Mouse (Mus musculus) forelimb bud, embryonic 11.5 days (tissue): Measurements from ENCODE around the gene Rps3.
A peak's percentile ranks its signal among the peaks of the same experiment; 100 is the strongest.
"Not testable (repeated sequence)": the region's sequence is repeated elsewhere in the genome, so short reads cannot be mapped to it uniquely, and the experiment has no call there.

Experiments used
- DNase-seq: peaks from one replicate; pipeline ENCODE4 v3.0.0-alpha.2; 2012; ENCODE audit warnings: low read depth, low spot score

The Rps3 gene

GRCm38 (mm10) chr7:99483271-99483923 is at the start of gene Rps3:
TSS of gene Rps3 (minus strand) at chr7:99483738.
- peak; percentile 99 for DNase-seq

- DNase-seq = no peak
These were observed 49.0 kb upstream of the Rps3 start for GRCm38 (mm10) chr7:99532526-99532925.

- DNase-seq = no peak
These were observed 48.0 kb upstream of the Rps3 start for GRCm38 (mm10) chr7:99531408-99531970.

GRCm38 (mm10) chr7:99529410-99529809 is 45.9 kb upstream of the Rps3 start:
- DNase-seq = no peak

GRCm38 (mm10) chr7:99528547-99528946 is 45.0 kb upstream of the Rps3 start:
- DNase-seq = no peak

- DNase-seq = no peak
These were observed 40.3 kb upstream of the Rps3 start for GRCm38 (mm10) chr7:99523837-99524236.

- DNase-seq = no peak
These were observed 39.6 kb upstream of the Rps3 start for GRCm38 (mm10) chr7:99523121-99523520.

- DNase-seq = no peak
These were observed 35.6 kb upstream of the Rps3 start for GRCm38 (mm10) chr7:99518954-99519644.

GRCm38 (mm10) chr7:99516814-99517157 is 33.2 kb upstream of the Rps3 start:
- DNase-seq = no peak

GRCm38 (mm10) chr7:99516092-99516813 is 32.7 kb upstream of the Rps3 start:
- DNase-seq = no peak

- DNase-seq = no peak
These were observed 26.6 kb upstream of the Rps3 start for GRCm38 (mm10) chr7:99510087-99510501.

GRCm38 (mm10) chr7:99508187-99508586 is 24.6 kb upstream of the Rps3 start:
- DNase-seq = not testable (repeated sequence)

- DNase-seq = no peak
These were observed 21.0 kb upstream of the Rps3 start for GRCm38 (mm10) chr7:99504556-99504955.

- DNase-seq = no peak
These were observed 17.6 kb upstream of the Rps3 start for GRCm38 (mm10) chr7:99501148-99501547.

GRCm38 (mm10) chr7:99500655-99501054 is 17.1 kb upstream of the Rps3 start:
- no peak for DNase-seq

- peak; percentile 71 for DNase-seq
These were observed 16.7 kb upstream of the Rps3 start for GRCm38 (mm10) chr7:99500201-99500600.

GRCm38 (mm10) chr7:99499128-99499527 is 15.6 kb upstream of the Rps3 start:
- DNase-seq = no peak

GRCm38 (mm10) chr7:99489708-99490107 is 6.2 kb upstream of the Rps3 start:
- no peak for DNase-seq

GRCm38 (mm10) chr7:99484679-99485078 is 1.1 kb upstream of the Rps3 start:
- DNase-seq = no peak

- DNase-seq = no peak
These were observed 384 bp upstream of the Rps3 start for GRCm38 (mm10) chr7:99483924-99484319.

GRCm38 (mm10) chr7:99482637-99483036 is 901 bp downstream of the Rps3 start:
- DNase-seq = no peak

GRCm38 (mm10) chr7:99477235-99477634 is 6.3 kb downstream of the Rps3 start:
- DNase-seq = no peak
